Mouse (Mus musculus): ENCODE results near the gene Cacnb4. TPM values are rescaled to one million over a fixed set of nuclear protein-coding genes. Genes with fewer than 3 reads are reported as not detected.

Cacnb4 gene
- total and polyA plus RNA-seq, 2 experiments from 2014 or later, result 12.5 to 13.3 TPM

DNA sequence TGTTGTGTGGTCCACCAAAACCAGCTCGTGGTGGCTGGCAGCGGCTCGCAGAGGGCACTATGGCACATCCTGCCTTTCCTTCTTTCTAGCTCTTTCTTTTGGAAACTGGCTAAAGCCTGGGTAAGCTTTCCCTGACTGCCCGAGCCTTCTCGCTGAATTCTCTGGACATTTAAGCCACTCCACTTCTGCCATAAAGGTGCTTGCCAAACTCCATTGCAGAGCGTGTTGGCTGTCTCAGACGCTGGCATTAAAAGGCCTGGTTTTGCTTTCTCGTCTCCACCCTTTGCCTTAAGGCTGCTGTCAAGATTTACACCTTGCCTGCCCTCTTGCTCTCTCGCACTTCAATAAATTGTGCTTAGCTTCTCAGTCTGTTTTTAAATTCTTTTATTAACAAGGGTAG lies 139.5 kb downstream of the Cacnb4 start:
- no peak overlapping the region for H3K4me2 ChIP-seq (ENCODE audit: low read depth, low read length, poor library complexity, severe bottlenecking)
- no peak for ATAC-seq (ENCODE audit: low FRiP score)
- 93% methylated on average over 9 of the region's 9 CpGs for WGBS
- TF ChIP-seq CTCF (IDR thresholded peaks at IDR 0.05), result no peak
- no peak overlapping the region for H3K4me3 ChIP-seq (ENCODE audit: low read depth, low read length)
- no peaks in the 10 kb centered on the region for H3K9me3 ChIP-seq (ENCODE audit: low read length)
- H3K27me3 ChIP-seq (ENCODE audit: insufficient read depth, low read length), result no peaks in the 10 kb centered on the region
- no peak overlapping the region for H3K27ac ChIP-seq (ENCODE audit: low read depth, low read length)
- H3K4me1 ChIP-seq (ENCODE audit: insufficient read depth, low read length), result no peaks in the 10 kb centered on the region
- H3K36me3 ChIP-seq (ENCODE audit: insufficient read depth, low read length), result no peaks in the 10 kb centered on the region
- H3K9ac ChIP-seq (replicated peaks; ENCODE audit: low read length, poor library complexity, severe bottlenecking), result no peak overlapping the region
- DNase-seq (ENCODE audit: low spot score), result no peak

GRCm38 (mm10) chr2:52536511-52536910 lies 140.1 kb downstream of the Cacnb4 start:
- Histone ChIP-seq H3K4me1 (ENCODE audit: insufficient read depth, low read length) (no peaks in the 10 kb centered on the region), H3K27me3 (ENCODE audit: insufficient read depth, low read length) (no peaks in the 10 kb centered on the region), H3K9ac (replicated peaks; ENCODE audit: low read length, poor library complexity, severe bottlenecking) (no peak overlapping the region), H3K4me3 (ENCODE audit: low read depth, low read length) (no peak overlapping the region), H3K9me3 (ENCODE audit: low read length) (no peaks in the 10 kb centered on the region), H3K4me2 (ENCODE audit: low read depth, low read length, poor library complexity, severe bottlenecking) (no peak overlapping the region), H3K27ac (ENCODE audit: low read depth, low read length) (no peak overlapping the region), H3K36me3 (ENCODE audit: insufficient read depth, low read length) (no peaks in the 10 kb centered on the region)
- ATAC-seq (ENCODE audit: low FRiP score) (no peak), DNase-seq (ENCODE audit: low spot score) (no peak)
- WGBS, result 89% methylated on average over 4 of the region's 4 CpGs
- no peak for TF ChIP-seq CTCF (IDR thresholded peaks at IDR 0.05)

- Histone ChIP-seq H3K4me1 (ENCODE audit: insufficient read depth, low read length) (no peaks in the 10 kb centered on the region), H3K9me3 (ENCODE audit: low read length) (no peaks in the 10 kb centered on the region), H3K27ac (ENCODE audit: low read depth, low read length) (no peak overlapping the region), H3K9ac (replicated peaks; ENCODE audit: low read length, poor library complexity, severe bottlenecking) (no peak overlapping the region), H3K36me3 (ENCODE audit: insufficient read depth, low read length) (no peaks in the 10 kb centered on the region), H3K4me2 (ENCODE audit: low read depth, low read length, poor library complexity, severe bottlenecking) (no peak overlapping the region), H3K4me3 (ENCODE audit: low read depth, low read length) (no peak overlapping the region), H3K27me3 (ENCODE audit: insufficient read depth, low read length) (no peaks in the 10 kb centered on the region)
- no peak for TF ChIP-seq CTCF (IDR thresholded peaks at IDR 0.05)
- no peak for ATAC-seq (ENCODE audit: low FRiP score)
- 88% methylated on average over 5 of the region's 5 CpGs for WGBS
- DNase-seq (ENCODE audit: low spot score), result no peak
Measured at GRCm38 (mm10) chr2:52533696-52534095, 142.9 kb downstream of the Cacnb4 start.

DNA sequence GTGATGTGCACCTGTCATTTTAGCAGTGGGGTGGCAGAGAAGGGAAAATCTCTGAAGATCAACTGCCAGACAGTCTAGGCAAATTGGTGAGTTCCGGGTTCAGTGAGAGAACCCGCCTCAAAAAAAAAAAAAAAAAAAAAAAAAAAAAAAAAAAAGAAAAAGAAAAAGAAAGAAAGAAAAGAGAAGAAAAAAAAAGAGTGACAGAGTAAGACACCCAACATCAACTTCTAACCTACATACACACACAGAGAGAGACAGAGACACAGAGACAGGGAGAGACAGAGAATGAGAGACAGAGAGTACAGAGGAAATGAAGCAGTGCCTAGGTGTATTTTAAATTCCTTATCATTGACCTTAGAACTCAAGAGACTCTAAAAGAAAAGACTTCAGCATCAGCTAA lies 146.1 kb downstream of the Cacnb4 start:
- Histone ChIP-seq H3K36me3 (ENCODE audit: insufficient read depth, low read length) (no peaks in the 10 kb centered on the region), H3K9me3 (ENCODE audit: low read length) (no peaks in the 10 kb centered on the region), H3K27me3 (ENCODE audit: insufficient read depth, low read length) (no peaks in the 10 kb centered on the region), H3K27ac (ENCODE audit: low read depth, low read length) (no peak overlapping the region), H3K9ac (replicated peaks; ENCODE audit: low read length, poor library complexity, severe bottlenecking) (no peak overlapping the region), H3K4me2 (ENCODE audit: low read depth, low read length, poor library complexity, severe bottlenecking) (no peak overlapping the region), H3K4me1 (ENCODE audit: insufficient read depth, low read length) (no peaks in the 10 kb centered on the region), H3K4me3 (ENCODE audit: low read depth, low read length) (no peak overlapping the region)
- DNase-seq (ENCODE audit: low spot score), result no peak
- no peak for ATAC-seq (ENCODE audit: low FRiP score)
- WGBS, result 91% methylated on average over 2 of the region's 2 CpGs
- no peak for TF ChIP-seq CTCF (IDR thresholded peaks at IDR 0.05)

DNA sequence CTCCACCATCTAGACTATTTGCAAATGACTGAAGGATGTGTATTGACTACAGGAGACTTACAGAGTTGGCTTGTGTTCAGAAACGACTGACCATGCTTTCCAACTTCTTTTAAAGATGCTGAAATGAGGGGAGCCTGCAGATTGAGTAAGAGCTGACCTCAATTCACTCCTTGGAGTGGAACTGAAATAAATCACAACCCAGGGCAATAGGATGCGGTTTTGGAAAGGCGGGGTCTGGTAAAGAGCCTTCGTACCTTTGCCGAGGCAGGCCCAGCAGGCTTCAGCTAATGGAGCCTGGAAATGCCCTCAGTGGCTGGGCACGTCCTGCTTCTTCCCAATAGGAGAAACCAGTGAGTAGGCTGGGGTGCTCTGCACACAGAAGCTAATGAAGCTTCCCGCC lies 147.4 kb downstream of the Cacnb4 start:
- TF ChIP-seq CTCF (IDR thresholded peaks at IDR 0.05), result no peak
- Histone ChIP-seq H3K27ac (ENCODE audit: low read depth, low read length) (no peak overlapping the region), H3K27me3 (ENCODE audit: insufficient read depth, low read length) (no peaks in the 10 kb centered on the region), H3K4me1 (ENCODE audit: insufficient read depth, low read length) (no peaks in the 10 kb centered on the region), H3K4me2 (ENCODE audit: low read depth, low read length, poor library complexity, severe bottlenecking) (no peak overlapping the region), H3K4me3 (ENCODE audit: low read depth, low read length) (no peak overlapping the region), H3K9ac (replicated peaks; ENCODE audit: low read length, poor library complexity, severe bottlenecking) (no peak overlapping the region), H3K9me3 (ENCODE audit: low read length) (no peaks in the 10 kb centered on the region), H3K36me3 (ENCODE audit: insufficient read depth, low read length) (no peaks in the 10 kb centered on the region)
- no peak for DNase-seq (ENCODE audit: low spot score)
- WGBS, result 91% methylated on average over 7 of the region's 7 CpGs
- ATAC-seq (ENCODE audit: low FRiP score), result no peak

- Histone ChIP-seq H3K4me3 (ENCODE audit: low read depth, low read length) (no peak overlapping the region), H3K4me1 (ENCODE audit: insufficient read depth, low read length) (no peaks in the 10 kb centered on the region), H3K4me2 (ENCODE audit: low read depth, low read length, poor library complexity, severe bottlenecking) (no peak overlapping the region), H3K27ac (ENCODE audit: low read depth, low read length) (no peak overlapping the region), H3K9me3 (ENCODE audit: low read length) (no peaks in the 10 kb centered on the region), H3K27me3 (ENCODE audit: insufficient read depth, low read length) (no peaks in the 10 kb centered on the region), H3K36me3 (ENCODE audit: insufficient read depth, low read length) (no peaks in the 10 kb centered on the region), H3K9ac (replicated peaks; ENCODE audit: low read length, poor library complexity, severe bottlenecking) (no peak overlapping the region)
- no peak for TF ChIP-seq CTCF (IDR thresholded peaks at IDR 0.05)
- 88% methylated on average over 11 of the region's 11 CpGs for WGBS
- ATAC-seq (ENCODE audit: low FRiP score) (no peak; the same call in 1 of the 2 replicates), DNase-seq (ENCODE audit: low spot score) (no peak)
Measured at GRCm38 (mm10) chr2:52525876-52526592, 150.6 kb downstream of the Cacnb4 start.
